Mouse (Mus musculus) T-helper 1 cell (primary cell): ENCODE measurements around the gene Insm1.

Experiments
- in situ Hi-C: fragments of 300-600 bp; cut with MboI, MseI; formaldehyde crosslinking; loops from one replicate; pipeline ENCODE4 v1.15.1; 2025; ENCODE audit warnings: high pct_unique_total_duplicates

The Insm1 gene

DNA sequence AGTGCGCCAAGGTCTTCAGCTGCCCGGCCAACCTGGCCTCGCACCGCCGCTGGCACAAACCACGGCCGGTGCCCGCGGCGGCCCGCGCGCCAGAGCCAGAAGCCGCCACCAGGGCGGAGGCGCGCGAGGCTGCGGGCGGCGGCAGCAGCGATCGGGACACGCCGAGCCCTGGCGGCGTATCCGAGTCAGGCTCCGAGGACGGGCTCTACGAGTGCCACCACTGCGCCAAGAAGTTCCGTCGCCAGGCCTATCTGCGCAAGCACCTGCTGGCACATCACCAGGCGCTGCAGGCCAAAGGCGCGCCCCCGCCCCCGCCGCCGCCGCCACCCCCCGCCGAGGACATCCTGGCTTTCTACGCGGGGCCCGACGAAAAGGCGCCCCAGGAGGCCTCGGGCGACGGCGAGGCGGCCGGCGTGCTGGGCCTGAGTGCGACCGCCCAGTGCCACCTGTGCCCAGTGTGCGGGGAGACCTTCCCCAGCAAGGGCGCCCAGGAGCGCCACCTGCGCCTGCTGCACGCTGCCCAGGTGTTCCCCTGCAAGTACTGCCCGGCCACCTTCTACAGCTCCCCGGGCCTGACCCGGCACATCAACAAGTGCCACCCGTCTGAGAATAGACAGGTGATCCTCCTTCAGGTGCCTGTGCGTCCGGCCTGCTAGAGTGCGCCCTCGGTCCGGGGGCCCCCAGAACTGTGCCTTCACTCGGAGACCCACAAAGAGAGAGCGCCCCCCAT is 1.6 kb downstream of the Insm1 start:
- in situ Hi-C loops: loop anchor here (25.0 kb wide), 1 partner anchor 964 kb away; the partner anchor contains the start of gene Nkx2-2

DNA sequence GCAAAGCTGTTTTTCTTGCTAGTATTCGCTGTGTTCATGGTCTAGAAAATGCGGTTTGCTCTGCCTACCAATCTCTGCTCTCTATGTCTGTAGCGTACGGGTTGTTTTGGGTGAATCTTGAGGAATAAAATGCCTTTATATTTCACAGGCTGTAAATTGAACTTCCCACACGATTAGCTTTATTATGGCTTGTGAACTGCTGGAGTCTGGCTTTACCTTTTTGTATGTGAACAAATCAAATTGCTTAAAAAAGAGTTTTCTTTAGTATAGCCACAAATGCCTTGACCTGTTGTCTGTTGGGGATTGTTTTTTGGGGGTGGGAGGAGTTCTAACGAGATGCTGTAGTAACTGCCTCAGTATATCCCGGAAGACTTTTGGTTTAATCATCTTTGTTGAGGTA is 2.4 kb downstream of the Insm1 start:
- in situ Hi-C loops: loop anchor here (25.0 kb wide), 1 partner anchor 963 kb away; the partner anchor contains the start of gene Nkx2-2

DNA sequence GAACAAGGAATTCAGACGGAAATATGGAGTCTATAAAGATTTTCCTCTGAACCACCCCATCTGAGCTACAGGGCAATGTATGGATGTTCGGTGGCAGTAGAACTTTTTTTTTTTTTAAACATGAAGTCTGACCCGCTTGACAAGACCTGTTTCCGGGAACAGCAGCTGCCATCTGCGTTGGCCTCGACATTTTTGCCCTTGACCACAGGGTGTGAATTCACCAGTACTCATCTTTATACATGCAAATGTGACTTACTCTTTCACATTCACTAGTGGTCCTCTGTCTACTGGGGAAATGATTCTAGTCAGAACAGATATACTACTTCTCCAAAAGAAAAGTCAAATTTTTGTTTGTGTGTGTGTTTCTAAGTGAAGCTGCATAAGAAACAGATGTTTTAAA is 4.1 kb downstream of the Insm1 start:
- in situ Hi-C loops: no loop called here

DNA sequence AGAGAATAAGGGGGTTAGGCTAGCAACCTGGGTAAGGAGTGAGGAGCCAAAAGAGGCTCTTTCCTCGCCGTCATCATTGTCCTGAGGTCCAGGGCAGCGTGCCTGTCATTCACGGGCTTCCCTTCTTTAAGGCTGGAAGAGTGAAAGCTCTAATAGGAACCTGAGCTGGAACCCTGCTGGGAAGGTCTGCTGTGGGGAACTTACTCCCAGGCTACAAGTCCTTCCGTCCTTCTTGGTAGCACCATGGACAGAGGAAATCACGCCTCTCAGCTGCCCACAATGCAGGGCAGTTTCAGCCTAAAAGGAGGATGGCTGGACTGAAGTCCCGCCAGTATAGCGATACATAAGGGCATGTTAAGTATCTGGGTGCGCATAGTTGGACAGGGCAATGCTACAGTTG is 4.8 kb downstream of the Insm1 start:
- in situ Hi-C loops: no loop called here

DNA sequence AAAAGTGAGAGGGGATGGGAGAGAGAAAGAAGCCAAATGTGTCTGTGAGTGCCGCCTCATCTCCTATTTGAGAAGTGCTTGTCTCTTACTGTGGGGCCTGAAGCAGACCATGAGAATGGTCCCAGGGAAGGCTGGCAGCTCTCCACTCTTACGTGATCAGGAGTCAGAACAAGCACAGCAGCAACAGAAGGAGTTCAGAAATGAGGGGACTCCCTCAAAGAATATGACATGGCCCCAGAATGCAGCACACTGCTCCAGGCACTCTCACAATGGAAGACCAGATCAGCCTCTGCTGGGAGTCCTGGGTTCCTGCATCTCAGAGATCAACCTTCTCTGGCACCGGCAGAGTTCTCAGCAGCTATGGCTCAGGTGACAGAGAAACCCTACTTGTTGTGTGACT is 5.9 kb downstream of the Insm1 start:
- in situ Hi-C loops: no loop called here

DNA sequence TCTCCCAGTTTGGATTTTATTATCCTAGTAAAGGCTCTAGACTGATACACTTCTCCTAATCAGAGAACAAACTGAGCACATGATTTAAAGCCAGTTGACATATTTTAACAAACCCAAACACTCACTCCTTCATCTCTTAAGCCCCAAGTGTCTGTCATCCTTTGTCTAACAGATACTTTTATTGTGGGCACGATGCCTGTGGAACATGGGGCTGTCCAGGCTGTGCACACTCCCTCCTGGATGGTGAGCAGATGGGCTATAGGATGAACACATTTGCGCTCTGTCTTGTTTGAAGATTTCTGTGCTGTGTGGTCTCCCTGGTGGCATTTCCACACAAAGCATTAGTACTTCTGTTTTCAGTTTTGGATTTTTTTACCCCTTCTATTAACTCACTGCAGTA is 6.7 kb downstream of the Insm1 start:
- in situ Hi-C loops: no loop called here

DNA sequence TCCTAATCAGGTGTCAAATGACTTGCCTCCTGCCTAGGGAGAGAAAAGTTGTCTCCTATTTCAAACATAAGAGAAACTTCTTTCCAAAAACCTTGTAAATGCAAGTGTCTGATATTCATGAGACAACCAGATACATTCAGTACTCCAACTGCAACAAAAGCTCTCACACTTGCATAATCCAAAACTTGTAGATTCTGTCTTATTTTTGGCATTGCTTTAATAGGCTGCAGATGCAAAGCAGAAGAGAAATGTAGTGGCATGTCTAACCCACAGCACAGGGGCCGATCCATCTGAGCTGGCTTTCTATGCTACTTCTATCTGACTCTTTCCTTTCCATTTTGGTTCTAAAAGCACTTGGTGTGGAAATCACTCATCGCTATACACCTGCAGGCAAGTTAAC is 9.8 kb downstream of the Insm1 start:
- in situ Hi-C loops: no loop called here

DNA sequence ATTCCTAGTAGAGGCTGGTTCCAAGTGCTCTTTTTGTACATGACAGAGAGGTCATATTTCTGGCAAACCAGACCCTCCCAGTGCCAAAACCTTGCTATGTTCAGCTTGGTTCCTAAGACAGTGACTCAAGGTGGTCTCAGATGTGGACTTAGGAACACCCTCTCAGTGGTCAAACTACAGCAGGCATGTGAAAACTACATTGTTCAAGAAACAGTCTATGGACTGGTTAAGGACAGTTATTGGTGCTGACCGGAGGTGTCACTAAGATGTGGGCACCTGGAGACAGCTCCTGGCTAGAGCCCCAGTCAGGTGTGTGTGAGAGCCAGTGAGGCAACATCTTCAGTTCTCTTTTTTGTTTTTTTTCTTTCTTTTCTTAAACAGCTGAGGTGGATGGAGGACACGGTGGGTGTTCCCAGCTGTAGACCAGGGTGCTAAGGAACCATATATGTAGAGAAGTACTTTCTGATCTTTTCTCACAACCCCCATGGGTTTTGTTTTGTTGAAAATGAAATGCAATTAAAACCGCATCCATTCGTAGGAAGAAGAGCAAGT is 17.6 kb downstream of the Insm1 start:
- in situ Hi-C loops: no loop called here

DNA sequence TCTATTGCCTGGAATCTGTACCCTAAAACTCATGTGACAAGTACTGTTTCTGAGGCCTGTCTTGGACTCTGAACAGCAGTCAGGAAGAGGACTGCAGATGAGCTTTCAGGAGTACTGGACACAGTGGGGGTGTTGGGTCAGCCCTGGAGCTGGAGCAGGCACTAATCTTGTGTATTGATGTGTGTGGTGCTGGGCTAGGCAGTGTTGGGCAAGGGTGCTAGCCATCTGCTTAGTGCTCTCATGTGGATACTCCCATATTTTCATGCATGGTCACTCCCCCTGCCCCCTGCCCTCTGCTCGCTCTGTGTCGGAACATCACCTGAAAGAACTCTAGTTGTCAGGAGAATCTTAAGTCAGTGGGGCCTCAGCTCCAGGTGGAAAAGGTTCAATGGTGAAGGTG is 22.3 kb downstream of the Insm1 start:
- in situ Hi-C loops: no loop called here

DNA sequence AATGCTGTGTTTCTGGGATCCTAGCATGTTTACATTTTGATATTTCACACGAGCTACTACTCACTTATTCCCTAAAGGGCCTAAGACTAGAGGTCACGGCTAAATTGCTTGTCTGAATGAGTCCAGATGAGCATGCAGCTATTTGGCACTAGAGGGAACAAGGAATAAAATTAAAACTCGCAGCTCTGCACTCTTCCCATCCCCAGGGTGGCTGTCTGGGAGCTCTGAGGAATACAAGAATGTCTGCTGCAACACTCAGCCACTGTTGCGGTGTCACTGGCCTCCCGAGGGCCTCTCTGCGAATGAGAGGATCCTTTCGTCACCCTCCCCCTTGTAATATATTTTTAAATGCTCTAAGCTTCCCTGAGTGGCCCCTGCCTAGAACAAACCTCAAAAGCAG is 23.7 kb downstream of the Insm1 start:
- in situ Hi-C loops: no loop called here

DNA sequence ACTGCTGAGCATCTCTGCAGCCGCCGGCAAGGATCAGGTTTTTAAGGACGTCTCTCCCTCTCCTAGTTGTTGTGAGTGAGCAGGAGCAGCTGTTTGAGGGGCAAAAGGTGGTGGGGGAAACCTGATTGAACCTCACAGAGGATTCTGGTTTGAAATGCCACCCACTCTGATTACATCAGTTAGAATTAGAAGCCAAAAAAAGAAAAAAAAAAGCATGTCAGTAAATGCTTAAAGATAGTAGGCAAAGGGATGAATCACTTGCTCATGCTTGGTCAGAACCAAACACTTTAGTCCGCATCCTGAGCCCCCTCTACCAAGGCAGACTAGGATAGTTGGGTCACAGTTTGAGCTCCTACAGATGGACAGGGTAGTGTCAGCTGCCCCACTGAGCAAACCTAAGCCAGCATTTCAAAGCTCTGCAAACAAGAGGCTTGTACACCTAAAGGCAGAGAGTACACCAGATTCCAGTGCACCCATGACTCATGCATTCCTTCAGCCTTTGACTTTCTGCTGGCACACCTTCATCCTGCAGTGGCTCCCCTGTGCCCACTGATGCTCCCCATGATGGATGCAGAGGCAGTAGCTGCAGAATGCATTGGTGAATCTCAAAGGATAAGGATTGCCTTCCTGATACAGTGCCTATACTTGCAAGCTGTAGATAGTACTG is 24.8 kb downstream of the Insm1 start:
- in situ Hi-C loops: no loop called here

DNA sequence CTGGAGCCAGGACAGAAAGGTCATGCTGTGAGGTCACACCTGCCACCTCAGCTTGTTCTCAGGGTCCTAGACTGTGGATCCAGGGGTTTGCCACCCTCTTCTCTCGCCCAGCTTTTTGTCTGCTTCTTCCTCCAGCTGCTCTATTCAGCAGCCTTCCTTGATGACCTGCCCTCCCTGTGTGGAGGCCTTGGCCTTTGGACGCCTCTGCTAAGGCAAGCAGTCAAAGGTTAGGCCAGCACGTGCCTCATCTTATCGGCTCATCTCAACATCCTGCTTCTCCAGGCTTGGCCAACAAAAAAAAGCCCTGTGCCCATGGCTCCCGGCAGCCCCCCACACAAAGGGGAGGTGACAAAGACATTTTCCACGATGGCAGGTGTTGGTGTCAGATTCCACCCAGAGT is 25.9 kb downstream of the Insm1 start:
- in situ Hi-C loops: no loop called here

DNA sequence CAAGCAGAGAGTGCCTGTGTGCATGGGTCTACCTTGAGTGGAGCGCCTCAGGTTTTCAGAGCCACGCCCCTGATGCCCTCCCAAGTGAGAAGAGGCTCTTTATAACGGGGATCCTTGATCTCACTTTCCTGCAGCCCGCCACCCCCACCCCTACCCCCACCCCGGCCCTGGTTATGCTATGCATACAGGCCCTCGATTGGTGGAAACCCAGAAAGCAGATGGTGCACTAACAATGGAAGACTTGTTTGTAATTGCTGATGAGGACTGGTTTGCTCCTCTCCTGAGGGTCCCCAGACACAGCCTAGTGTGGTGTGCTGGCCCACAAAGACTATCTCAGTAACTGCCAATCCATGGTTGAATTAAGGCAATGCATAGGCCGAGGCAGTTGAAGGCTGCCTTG is 27.3 kb downstream of the Insm1 start:
- in situ Hi-C loops: no loop called here

DNA sequence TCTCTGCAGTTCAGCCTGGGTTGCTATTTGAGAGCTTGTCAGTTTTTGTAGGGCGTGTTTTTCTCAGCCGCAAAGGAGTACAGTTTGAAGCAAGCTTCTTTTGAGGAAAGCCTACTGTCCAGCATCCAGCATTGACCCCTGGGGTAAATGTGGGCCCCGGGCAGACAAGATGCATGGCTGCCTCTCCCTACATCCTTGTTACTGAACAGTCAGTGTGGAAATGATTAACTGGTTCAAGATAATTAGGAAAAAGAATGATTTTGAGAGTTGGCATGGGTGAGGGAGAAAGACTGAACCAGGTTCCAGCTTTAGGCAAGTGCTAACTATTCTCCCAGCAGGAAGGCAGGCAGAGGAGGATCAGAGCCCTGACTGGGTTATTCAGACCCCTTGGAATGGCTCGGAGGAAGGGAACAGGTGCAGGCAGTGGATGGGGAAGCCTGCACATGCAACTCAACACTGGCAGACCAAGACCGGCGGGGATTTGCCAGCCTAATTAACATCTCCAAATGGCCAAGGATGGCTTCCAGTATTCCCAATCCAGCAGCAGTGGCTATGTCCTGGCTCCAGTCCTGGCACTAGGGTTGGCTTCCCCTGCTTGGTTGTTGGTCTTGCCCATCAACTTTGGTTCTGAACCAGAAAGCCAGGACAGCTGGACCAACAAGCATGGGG is 28.6 kb downstream of the Insm1 start:
- in situ Hi-C loops: no loop called here

DNA sequence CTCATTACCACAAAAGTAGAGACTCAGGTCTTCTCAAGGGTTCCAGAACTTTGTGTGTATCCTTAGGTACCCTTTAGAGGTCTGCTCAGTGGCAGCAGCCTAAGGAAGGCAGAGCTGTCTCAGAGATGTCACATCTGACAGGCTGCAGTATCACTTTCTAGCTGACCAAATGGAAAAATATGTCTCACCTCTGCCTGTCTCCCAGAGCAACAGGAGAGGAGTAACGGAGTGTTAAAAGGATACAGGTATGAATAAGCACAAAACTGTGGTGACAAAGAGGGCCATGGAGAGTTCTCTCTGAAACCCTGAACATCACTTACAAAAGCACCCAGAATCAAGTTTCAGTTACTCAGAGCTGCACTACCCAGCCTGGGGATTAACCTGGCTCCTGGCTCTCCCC is 32.7 kb downstream of the Insm1 start:
- in situ Hi-C loops: no loop called here

DNA sequence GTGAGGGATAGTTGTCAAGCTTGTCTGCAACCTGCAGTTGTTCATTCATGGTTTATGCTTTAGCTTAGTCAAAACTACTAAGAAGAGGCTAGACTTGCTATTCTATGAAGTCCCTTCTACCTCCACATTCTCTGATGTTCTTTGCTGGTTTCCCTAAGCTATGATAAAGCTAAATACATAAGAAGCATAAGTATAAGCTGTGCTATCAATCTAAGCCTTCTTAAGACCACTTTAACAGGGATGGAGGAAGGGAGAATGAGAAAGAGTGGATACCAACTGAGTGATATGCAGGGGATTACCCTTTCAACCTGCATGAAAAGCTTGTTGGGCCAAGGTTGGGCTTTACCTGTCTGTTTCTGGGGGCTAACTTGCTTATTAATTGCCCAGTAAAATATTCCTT is 33.9 kb downstream of the Insm1 start:
- in situ Hi-C loops: no loop called here

DNA sequence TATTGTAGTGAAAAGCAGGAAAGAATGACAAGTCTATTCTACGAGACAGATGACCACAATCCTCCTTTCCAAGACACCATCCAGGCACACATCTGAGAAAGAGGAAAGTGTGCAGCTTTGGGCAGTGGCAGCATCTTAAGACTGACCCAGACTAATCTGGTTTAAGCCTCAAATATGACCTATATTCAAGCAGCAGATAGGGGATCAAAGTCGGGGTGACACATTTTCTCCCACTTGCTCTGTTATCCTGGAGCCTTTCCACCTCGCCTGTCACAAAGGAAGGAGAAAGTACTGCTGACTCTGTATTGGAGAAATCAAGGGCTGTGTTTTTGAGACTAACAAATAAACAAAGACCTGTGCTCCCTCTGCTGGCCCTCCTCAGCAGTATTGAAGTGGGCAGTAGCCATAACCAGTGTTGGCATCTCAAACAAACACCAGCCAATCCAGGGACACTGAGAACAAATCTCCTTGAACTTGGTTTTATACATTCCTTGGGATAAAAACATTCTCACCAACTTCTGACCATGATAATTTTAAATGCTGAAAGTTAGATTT is 34.7 kb downstream of the Insm1 start:
- in situ Hi-C loops: no loop called here

DNA sequence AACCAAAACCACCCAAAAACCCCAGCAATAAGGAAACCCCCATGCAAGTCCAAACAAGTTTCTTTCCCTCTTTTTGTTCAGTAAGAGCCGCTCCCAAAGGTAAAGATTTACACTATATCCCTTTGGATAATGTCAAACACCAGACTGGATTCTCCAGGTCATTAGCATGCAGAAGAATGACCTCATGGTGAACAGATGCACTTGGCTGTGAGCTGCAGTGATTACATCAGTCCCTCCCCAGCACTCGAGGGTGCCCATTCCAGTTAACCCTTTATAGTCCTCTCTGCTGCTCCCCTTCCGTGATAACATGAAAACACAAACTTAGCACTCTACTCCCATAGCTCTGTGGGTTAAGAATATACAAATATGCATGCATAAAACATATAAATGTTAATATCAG is 35.3 kb downstream of the Insm1 start:
- in situ Hi-C loops: no loop called here

DNA sequence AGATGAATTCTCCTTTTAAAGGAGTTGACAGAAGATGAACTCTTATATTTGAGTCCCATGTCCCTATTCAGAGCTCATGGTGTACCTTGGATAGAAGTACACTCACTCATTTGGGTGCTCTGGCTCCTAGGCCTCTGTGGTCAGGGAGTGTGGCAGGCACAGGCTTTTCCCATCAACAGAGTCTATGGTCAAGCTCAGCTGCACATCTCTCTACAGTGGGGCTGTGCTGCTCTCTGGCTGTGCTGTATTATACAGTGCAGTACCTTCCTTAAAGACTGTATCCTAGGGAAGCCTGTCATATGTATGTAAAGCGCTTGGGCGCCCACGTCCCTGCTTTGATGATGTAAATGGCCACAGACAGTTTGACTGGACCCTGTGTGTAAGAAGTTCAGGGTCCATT is 35.9 kb downstream of the Insm1 start:
- in situ Hi-C loops: no loop called here

DNA sequence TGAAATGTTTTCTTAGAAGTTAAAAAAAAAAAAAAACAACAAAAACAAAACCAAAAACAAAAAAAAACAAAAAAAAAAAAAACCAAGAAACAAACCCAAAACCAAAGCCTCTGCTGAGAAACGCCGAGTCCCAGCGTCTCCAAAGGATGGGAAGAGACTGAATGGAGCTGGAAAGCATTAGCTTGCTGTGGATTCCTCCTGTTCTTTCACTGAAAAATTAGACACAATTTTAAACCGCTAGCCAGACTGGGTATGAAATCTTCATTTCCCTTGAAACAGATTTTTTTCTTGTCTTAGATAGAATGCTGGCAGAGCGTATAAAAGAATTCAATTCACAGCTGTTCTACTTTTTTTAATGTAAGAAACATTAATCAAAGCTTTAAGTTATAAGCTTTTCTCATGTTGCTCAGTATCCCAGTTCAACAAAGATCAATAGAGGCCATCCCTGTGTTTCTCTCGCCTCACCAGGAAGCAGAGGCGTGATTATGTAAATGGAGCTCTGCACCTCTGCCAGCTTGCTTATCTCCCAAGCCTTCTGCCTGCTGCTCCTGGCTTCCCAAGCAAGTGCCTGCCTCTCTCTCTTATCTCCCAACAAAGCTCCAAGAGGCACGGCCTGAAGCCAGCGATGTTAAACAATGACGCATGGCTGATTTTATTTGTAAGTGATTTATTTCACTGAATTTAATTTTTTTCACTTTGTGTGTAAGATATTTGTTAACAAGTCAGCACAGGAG is 37.2 kb downstream of the Insm1 start:
- in situ Hi-C loops: no loop called here

DNA sequence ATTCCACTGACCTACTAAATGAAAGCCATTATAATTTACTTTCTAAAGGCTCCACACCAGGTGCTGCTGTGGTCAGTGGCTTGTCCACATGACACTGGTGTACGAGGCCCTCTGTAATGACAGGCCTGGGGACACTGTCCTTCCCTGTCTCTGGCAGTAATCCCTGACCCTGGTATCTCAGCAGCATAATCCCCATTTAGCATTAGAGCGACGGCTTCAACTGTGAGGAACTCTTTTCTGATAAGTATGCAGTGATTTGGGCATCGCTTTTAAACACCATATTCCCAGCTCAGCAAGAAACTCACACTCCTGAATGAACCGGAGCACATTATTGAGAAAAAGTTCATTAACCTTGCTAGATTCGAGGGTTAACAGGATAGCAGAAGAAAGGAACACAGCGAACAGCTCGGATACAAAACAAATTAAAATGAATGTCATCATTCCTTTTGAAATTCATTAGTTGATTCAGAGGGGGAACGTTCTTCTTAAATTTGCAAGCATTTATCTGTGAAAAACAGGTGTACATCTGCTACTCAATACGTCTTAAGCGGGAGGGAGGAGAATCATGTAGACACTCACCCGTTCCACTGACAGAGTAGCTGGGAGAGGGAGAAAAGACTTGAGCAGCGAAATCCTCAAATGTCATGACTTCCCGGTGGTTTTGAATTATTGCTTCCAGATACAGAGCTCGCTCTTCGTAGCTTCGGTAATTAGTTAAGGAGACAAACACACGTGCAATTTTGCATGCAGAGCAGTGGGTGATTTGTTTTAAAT is 38.3 kb downstream of the Insm1 start:
- in situ Hi-C loops: no loop called here
